Mouse (Mus musculus) layer of hippocampus, adult 9-11 months (tissue): Measurements from ENCODE around the gene Cwh43.

Experiments used
- DNase-seq: peaks from one replicate; pipeline ENCODE4 v3.0.0; 2022

Gene Cwh43

DNA sequence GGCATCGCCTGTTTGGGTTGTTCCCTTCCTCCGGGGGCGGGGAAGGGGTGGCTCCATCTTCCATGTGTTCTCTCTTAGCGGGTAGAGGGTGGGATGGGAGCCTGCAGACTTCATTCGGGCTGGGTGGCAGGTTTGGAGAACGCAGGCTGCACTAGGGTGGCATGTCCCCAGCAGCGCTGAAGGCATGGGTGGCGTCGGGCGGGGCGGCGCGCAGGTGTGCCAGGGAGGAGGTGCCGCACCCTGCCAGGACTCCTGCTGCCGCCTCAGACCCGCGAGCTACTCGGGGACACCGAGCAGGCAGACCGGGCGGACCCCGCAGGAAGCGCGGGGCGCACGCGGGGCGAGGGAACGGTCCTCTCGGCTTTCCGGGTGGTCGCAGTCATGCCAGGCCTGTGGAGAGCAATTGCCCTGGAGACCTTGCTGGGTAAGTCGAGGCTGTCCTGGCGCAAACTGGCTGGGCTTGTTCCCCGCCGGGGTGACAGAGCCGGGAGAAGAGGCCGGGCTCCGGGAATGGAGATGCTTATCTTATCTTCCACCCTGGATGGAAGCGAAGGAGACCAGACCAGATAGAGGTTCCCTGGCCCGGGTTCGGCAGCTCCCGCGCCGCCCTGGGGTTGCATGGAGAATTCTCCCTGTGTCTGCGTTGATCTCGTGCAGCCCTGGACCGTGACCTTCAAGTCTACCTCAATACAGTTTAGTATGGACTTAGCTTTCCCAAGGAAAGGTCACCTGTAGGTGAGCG is at the start of gene Cwh43:
Gene Cwh43 (plus strand): TSS at position 95 of the 742 bp plus-strand sequence.
- DNase-seq, result peak; percentile 31

- no peak for DNase-seq
Measured at GRCm38 (mm10) chr5:73359134-73359751, 46.6 kb upstream of the Cwh43 start.

GRCm38 (mm10) chr5:73359752-73360141 is 46.1 kb upstream of the Cwh43 start:
- peak; percentile 80 for DNase-seq

- no peak for DNase-seq
Measured at GRCm38 (mm10) chr5:73360240-73360639, 45.6 kb upstream of the Cwh43 start.

GRCm38 (mm10) chr5:73362338-73362737 is 43.5 kb upstream of the Cwh43 start:
- no peak for DNase-seq

GRCm38 (mm10) chr5:73362791-73363190 is 43.1 kb upstream of the Cwh43 start:
- no peak for DNase-seq

GRCm38 (mm10) chr5:73364107-73364864 is 41.6 kb upstream of the Cwh43 start:
- DNase-seq, result no peak

DNA sequence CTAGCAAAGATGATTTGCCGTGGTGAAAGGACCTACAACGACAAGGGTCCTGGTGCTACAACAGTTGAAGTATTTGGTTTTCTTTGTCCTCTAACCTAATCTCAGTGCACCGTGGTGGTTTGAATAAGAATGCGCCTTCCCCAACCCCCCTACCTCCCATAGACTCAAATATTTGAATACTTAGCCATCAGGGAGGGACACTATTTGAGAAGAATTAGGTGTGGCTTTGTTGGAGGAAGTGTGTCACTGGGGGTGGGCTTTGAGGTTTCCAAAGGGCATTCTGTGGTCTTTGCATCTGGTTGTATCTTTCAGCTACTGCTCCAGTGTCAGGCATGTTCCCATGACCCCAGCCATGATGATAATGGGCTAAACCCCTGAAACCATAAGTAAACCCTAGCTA is 38.0 kb upstream of the Cwh43 start:
- DNase-seq, result no peak

GRCm38 (mm10) chr5:73368845-73369447 is 36.9 kb upstream of the Cwh43 start:
- peak; percentile 47 for DNase-seq

DNA sequence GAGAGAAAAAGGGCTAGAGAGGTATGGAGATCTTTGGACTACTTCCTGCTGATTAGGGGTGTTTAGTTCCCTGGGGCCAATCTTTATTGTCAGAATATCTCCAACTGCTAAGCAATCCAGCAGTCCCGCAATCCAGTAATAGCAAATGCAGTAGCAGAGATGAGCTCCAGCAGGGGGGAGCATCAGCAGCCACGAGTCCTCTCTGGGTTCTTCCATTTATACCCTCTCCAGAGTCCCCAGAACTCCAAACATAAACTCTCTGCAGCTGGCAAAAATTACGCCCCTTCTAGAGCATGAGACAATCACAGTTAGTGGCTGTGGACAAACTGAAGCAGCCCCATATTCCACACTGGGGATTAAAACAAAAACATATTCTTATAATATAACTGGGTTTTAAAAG is 36.1 kb upstream of the Cwh43 start:
- DNase-seq, result no peak

GRCm38 (mm10) chr5:73372601-73373000 is 33.3 kb upstream of the Cwh43 start:
- no peak for DNase-seq

GRCm38 (mm10) chr5:73373184-73373583 is 32.7 kb upstream of the Cwh43 start:
- no peak for DNase-seq

- DNase-seq, result no peak
Measured at GRCm38 (mm10) chr5:73376041-73376440, 29.8 kb upstream of the Cwh43 start.

DNA sequence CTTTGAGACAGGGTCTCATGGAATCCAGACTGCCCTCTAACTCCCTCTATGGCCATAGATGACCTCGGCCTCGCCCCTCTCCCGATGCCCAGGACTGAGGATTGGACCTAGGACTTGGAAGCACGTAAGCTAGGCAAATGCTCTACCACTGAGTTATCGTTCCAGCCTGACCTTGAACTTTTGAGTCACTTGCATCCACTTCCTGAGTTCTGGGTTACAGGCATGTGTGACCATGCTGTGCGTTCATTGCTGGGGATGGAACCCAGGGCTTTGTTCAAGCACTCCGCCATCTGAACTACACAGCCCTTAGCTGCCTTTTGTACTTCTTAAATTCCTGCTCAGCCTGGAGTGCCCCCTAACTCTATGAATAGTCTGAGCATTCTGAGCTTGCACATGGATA is 29.4 kb upstream of the Cwh43 start:
- no peak for DNase-seq

DNA sequence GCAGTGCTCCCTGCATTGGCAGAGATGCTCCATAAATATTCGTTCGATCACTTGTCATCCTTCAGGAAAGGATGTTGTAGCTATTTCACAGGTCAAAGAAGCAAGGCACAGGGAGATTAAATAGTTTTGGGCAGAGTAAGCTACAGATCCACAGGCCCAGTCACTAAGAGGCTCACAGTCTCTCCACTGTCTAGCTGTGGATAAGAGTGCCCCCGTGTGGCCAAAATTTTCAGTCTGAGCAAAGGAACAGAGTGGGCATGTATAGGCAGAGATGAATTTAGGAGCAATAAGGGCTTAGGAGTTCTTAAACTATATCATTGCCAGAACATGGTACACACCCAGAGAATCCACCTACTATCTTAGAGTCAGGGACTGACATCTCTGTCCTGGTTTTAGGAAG is 26.0 kb upstream of the Cwh43 start:
- DNase-seq, result peak; percentile 82

DNA sequence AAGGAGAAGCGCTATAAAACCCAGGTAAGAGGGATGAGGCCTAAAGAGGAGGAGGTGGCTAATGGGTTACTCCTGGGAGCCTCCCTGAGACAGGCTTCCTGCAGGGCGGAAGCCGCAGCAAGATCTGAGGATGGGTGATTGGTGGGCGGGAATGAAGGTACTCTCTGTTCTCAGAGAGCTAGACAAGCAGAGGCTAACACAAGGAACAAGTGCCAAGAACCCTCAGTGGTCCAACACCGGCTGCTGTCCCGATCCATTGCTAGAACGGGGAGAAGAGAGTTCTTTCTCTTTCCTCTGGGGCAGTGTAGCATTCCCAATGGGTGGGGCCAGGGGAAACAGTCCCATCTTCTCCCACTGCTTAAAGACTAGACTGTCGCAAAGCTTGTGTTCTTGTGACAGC is 25.0 kb upstream of the Cwh43 start:
- DNase-seq, result no peak

DNA sequence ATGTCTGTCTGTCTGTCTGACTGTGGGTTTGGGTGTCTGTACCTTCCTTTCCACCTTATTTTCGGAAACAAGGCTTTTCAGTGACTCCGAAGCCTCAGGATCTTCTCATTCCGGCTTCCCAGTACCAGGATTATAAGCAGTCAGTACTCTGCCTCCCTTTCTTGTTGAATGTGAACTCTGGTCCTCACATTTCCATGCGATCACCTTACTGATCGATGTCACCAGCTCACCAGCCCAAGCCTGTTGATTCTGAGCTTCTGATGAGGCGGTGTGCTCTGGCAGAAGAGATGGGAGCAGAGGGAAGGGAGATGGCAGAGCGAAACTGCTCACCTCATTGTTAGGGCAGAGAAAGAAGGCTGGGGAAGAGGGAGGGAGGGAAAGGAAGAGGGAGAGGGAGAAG is 24.4 kb upstream of the Cwh43 start:
- no peak for DNase-seq

DNA sequence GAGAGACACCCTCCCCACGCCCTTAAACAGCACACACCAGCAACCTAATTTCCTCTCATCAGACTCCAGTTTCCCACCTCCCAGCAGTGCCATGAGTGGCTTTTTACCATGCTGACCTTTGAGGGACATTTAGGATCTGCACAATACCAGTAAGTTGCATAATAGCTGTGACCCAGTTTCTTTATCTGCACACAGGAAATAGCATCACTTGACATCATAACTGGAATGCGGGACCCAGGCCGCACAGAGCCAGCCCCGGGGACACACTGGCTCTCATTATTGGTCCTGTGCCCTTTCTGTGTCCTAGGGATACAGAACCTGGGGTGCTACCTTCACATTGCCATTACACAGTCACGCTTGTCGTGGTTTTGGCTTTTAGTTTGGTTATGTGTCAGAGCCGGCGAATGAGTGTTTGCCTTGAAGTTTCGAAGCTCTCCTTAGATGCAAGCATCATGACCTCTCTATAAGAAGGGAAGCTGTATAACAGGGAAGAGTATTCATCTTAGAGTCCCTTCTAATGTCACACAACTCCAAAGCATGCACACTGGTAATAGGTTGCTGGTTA is 23.8 kb upstream of the Cwh43 start:
- DNase-seq, result no peak

DNA sequence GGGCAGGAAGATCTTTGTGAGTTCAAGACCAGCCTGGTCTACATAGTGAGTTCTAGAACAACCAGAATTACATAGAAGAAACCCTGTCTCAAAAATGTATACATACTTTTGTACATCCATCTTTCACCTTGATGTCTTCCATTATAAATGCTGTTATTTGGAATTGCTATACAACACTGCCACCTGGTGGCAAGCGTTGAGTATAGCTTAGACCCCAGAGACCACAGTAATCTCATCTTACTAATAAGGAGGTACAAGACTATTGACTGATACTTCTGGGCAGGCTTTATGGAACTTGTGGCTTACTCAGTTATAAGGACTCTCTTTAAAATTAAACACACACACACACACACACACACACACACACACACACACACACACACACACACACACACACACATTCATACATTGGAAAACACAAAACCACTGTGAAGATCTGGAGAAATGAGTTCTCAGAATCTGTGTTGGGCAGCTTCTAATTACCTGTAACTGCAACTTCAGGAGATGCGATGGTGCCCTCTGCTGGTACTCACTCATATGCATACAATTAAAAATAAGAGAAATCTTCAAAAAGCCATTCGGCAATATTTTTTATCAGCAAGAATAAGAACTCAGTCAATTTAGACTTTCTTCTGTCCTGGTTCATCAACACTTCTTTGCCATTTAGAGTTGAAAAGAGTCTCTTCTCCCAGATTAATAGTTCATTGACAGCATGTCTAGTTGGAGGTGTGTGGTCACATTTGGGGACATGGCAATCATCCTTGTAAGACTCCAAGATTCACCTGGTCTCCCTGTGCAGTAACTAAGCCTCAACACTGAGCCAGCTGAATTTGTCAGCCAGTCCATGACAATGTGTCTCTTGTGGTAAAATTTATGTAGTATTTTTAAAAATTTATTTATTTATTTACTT is 22.9 kb upstream of the Cwh43 start:
- DNase-seq, result no peak

DNA sequence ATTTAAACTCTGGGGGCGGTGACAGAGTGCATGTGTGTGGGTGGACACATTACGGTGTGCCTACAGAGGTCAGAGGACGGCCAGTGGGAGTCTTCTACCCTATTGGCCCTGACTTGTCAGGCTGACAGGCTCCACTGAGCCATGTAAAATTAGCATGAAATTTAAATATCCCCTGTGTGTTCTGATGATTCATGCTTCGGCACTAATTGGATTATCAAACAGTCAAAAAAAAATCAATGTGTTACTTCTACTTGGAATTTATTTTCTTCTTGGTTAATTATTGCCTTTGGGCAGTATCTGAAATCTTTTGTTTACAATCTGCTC is 22.3 kb upstream of the Cwh43 start:
- no peak for DNase-seq

- no peak for DNase-seq
Measured at GRCm38 (mm10) chr5:73393041-73393440, 12.8 kb upstream of the Cwh43 start.
